Mouse (Mus musculus) telencephalon, adult 2 months (tissue): ENCODE measurements around the gene Gm29666.
A peak's percentile ranks its signal among the peaks of the same experiment; 100 is the strongest.
"Not testable (repeated sequence)": the region's sequence is repeated elsewhere in the genome, so short reads cannot be mapped to it uniquely, and the experiment has no call there.

Experiments used
- DNase-seq: peaks from one replicate; pipeline ENCODE4 v3.0.0-alpha.2; 2011; ENCODE audit warnings: low read depth, low spot score

The Gm29666 gene

GRCm38 (mm10) chr15:84913201-84913600 is 6.6 kb downstream of the Gm29666 start:
- no peak for DNase-seq

GRCm38 (mm10) chr15:84903843-84904385 is 15.9 kb downstream of the Gm29666 start:
- no peak for DNase-seq

GRCm38 (mm10) chr15:84898077-84898476 is 21.8 kb downstream of the Gm29666 start:
- no peak for DNase-seq

GRCm38 (mm10) chr15:84896664-84897063 is 23.2 kb downstream of the Gm29666 start:
- DNase-seq = no peak

- DNase-seq = not testable (repeated sequence)
Measured at GRCm38 (mm10) chr15:84896216-84896615, 23.6 kb downstream of the Gm29666 start.

GRCm38 (mm10) chr15:84891658-84892057 is 28.2 kb downstream of the Gm29666 start:
- no peak for DNase-seq

- no peak for DNase-seq
Measured at GRCm38 (mm10) chr15:84891246-84891645, 28.6 kb downstream of the Gm29666 start.

GRCm38 (mm10) chr15:84888066-84888465 is 31.8 kb downstream of the Gm29666 start:
- DNase-seq = no peak

GRCm38 (mm10) chr15:84877029-84877815 is 42.6 kb downstream of the Gm29666 start:
- peak; percentile 79 for DNase-seq

- DNase-seq = peak; percentile 83
Measured at GRCm38 (mm10) chr15:84873867-84874266, 46.0 kb downstream of the Gm29666 start.

GRCm38 (mm10) chr15:84873079-84873478 is 46.8 kb downstream of the Gm29666 start:
- peak; percentile 75 for DNase-seq

GRCm38 (mm10) chr15:84871802-84872201 is 48.0 kb downstream of the Gm29666 start:
- no peak for DNase-seq

GRCm38 (mm10) chr15:84861911-84862310 is 57.9 kb downstream of the Gm29666 start:
- peak; percentile 40 for DNase-seq
